Mouse (Mus musculus) cerebellum, adult 8-10 months (tissue): Measurements from ENCODE around the gene Rnf31.

Source experiments
- DNase-seq: peaks from one replicate; pipeline ENCODE4 v3.0.0; 2022

Rnf31 gene

DNA sequence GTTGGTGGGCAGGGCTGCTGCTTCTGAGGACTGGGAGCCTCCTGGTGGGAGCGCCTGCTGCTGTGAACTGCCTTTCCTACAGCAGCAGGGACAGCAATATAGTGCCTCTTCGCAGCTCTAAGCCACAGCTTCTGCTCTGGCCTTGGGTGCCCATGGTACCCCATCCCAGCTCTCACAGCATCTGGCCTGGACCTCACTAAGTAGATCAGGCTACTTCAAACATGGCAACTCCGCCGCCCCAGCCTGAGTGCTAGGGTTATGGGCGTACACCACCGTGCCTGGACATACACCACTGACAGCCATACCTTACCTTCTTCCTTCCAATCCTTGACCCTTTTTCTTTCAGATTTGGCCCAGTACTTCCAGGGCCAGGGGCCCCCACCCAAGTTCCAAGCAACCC is 16.8 kb downstream of the Rnf31 start:
- DNase-seq: no peak

DNA sequence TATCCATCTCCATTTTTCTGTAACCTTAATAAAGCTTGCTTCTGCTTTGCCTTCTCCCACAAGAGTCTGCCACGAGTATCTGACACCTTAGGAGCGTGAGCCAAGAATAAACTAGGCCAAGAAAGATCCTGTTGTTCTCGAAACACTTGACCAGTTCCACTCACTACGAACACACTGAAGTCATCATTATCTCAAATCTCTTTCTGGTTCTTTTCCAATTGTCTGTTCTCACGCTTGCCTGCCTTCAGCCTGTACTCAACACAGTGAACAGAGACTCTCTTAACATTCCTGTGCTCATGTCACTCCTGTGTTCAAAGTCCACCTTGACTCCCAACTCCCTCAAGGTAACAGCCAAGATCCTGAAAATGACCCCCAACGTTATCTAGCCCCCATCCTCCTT is 21.8 kb downstream of the Rnf31 start:
- no peak for DNase-seq

DNA sequence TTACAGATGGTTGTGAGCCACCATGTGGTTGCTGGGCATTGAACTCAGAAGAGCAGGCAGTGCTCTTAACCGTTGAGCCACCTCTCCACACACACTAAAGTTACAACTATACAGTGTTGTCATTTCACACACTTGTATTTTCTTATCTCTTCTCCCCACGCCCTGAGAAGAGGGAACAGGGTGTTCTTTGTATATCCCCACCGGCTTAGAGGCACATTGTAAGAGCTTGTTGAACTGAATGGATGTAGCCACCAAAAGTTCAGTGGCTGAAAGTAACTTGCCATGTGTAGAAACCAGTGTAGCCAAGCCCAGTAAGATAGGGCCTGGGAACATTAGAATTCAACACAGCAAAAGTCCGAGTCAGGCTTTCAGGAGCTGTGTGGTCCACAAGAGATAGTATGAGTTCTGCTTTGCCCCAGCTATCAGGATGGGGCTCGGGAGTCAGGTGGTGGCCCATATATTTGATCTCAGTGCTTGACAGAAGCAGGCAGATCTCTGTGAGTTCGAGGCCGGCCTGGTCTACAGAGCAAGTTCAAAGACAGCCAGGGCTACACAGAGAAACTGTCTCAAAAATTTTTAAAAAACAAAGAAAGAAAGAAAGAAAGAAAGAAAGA is 23.2 kb downstream of the Rnf31 start:
- DNase-seq: no peak

DNA sequence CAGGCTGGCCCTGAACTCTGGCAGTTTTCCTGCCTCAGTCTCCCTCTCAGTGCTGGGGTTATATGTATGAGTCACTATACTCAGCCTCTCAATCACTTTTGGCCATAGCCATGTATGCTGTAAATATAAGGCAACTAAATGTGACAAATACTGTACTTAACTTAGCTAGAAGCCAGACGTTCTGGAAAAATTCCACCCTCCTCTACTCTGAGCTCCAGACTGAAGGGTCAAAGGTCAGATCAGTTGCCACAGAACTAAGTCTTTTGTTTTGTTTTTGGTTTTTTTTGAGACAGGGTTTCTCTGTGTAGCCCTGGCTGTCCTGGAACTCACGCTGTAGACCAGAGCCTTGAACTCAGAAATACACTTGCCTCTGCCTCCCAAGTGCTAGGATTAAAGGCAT is 24.4 kb downstream of the Rnf31 start:
- DNase-seq: no peak

DNA sequence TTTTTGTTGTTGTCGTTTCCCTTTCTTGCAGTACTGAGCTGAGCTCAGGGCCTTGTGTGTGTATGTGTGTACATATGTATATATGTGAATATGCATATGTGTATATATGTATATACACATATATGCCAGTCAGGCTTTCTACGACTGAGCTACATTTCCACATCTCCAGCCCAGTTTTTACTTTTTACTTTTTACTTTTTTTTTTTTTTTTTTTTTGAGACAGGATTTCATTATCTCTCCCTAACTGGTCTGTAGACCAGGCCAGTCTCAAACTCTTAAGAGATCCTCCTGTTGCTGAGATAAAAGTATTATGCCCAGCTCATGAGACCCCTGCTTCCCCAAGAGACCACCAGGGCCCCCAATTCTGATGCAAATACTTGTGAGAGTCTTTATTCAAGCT is 25.3 kb downstream of the Rnf31 start:
- no peak for DNase-seq

DNA sequence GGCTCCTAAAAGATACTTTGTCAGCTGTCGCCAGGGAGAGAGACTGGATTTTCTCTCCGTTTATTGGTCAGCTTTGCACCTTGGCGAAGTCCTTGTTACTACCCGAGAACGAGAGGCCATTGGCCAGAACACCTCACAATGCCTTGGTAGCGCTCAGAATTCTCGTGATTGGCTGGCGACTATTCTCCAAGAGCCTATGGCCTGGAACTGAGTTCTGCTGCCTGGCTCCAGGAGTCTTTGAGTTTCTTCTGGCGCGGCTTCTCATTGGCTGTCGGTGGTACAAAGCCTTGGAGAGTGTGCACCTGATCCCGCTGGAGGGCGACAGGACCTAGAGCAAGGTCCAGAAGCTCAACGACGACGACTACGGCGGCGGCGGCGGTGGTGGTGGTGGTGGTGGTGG is 26.3 kb downstream of the Rnf31 start, which contains the start of gene Rec8:
TSS of gene Rec8 (plus strand) at position 216 of the 400 bp plus-strand sequence.
- peak; percentile 57 for DNase-seq

DNA sequence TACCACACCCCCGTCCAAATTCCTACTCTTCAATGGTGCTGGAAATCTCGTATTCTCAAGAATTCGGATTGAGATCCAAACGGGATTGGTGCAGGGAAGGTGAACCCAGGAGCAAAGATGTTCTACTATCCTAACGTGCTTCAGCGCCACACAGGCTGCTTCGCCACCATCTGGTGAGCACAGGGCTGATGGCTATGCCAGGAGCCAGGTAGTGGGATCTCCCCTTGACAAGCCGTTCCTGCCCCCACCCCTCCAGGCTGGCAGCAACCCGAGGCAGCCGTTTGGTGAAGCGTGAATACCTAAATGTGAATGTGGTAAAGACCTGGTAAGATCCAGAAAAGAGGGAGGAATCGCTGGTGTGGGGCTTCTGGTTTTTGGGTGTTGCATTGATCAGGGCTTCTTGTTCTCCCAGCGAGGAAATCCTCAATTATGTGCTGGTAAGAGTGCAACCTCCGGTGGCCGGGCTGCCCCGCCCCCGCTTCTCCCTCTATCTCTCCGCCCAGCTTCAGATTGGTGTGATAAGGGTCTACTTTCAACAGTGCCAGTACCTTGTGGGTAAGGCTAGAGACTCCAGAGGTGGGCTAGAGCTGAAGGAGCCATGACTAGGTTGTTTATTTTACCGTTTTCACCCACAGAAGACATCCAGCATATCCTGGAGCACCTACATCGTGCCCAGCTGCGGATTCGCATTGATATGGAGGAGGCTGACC is 27.1 kb downstream of the Rnf31 start:
- DNase-seq: no peak

DNA sequence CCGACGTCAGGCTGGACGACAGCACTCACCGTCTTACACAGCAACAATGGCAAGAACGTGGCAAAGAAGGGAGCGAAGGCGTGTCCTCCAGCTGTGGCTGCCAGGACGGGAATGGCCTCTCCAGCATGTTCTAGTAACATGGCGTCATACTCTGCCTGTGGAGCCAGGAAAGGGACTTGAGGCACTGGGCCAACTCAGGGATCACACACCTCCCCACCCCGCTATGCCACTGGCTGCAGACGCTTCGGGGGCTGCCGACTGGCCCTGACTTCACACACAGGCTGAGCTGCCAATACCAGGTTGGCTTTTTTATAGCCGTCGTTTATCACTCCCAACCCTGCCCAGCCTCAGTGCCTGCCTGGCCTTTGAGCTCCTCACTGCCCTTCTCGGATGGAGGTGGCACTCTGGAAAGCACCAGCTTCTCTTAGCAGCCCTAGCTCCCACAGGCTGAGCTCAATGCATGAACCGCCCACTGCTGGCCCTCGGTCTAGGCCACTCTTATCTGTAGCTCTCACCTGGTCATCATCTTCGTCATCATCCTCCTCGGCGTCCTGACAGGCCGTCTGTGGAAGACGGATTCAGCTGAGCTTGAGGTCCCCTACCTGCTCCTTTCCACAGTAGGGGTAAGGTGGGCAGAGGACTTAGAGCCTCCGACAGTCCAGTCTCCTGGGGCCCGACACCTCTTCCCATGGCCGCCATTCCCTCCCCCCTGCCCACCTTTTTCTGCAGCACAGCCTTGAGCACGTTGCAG is 36.7 kb downstream of the Rnf31 start:
- DNase-seq: no peak

DNA sequence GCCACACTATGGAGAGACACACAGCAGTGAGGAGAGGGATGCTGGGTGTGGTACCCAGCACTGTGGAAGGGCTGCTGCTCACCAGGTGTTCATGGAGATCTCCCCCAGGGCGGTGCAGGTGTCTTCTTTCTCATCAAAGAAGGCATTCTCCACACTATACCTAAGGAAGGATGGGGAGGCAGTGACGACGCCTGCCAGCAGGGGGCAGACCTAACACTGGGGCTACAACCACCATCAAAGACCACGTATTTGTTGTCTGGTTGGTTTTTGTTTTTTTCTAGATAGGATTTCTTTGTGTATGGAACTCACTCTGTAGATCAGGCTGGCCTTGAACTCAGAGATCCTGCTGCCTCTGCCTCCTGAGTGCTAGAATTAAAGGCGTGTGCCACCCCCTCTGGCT is 37.8 kb downstream of the Rnf31 start:
- DNase-seq: no peak

DNA sequence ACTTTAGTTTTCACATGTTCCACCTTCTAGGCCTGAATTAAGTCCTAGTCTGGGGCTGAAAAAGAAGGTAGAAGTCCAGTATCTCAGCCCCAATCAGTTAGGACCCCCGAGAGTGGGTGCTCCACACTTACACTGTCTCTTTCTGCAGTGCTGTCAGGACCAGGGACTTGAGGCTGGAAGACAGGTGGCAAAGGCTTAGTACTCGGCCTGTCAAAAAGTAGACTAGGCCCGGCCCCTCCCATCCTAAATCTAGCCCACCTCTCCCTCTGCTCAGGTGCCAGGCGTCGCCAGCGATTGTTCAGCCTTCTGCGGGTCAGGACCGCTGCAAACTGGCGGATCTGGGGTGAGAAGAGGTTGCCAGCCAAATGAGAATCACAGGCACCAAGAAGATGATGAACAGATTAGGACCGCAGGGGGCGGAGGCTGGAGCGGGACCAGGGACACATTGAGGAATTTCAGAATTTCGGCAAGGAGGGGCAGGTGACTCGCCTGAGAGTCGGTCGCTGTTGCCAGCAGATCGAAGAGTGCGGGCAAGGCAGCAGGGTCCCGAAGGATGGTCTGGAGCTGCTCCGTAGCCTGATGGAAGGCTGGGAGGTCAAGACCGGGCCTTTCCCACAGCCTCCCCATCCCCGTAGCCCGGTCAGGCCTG is 43.5 kb downstream of the Rnf31 start:
- peak; percentile 60 for DNase-seq

DNA sequence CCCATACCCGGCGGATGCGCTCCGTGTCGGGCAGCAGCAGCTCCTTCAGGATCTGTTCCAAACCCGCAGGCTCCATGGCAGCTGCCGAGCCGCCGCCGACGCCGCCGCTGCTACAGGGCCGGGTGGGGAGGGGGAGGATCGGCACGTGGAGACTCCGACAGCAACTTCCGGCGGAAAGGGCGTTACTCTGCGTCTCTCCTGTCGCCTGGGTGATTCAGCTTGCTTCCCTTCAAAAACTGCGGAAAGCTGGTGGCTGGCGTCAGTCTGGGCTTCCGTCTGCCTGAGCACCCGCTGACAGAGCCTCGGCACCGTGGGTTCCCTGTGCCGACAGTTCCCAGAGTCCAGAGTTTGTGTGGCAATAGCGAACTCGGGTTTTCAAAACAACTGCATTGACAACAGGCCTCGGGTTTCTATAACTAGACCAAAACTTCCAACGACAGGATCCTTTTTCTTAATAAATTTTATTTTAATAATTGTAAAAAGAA is 44.1 kb downstream of the Rnf31 start, which contains the start of gene Ipo4:
TSS of gene Ipo4 (minus strand) at position 435 of the 485 bp plus-strand sequence.
- peak; percentile 73 for DNase-seq

DNA sequence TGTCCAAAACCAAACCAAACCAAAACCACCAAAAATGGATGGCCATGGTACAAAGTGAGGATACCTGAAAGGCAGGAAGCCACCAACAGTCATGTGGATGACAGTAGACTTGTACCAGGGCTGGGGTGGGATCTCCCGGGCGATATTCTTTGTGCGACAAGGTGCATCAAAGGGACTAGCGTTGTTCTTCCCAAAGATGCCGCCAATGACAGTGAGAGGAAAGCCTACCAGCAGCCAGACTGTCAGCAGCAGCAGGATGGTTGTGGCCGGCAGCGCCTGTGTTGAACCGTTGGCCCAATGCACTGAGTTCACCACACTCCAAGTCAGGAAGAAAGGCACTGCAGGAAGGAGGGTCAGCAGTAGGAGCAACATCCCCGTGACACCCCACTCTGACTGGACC is 46.3 kb downstream of the Rnf31 start, which contains the start of gene Gm49378:
TSS of gene Gm49378 (minus strand) at position 101 of the 400 bp plus-strand sequence.
- DNase-seq: no peak

DNA sequence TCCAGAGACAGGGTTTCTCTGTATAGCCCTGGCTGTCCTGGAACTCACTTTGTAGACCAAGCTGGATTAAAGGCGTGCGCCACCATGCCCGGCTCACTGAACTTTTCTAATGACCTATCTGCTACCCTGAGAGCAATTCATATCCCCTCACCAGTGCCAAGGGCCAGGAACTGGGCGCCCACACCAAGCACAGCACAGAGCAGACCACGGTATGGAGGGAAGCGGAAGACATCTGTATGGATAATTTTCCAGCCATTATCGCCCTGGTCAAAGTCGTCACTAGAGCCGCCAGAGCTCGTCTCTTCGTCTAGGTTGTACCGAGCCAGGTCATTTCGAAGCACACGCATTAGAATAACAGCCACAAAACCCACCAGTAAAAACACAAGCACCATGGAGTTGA is 49.3 kb downstream of the Rnf31 start:
- no peak for DNase-seq

DNA sequence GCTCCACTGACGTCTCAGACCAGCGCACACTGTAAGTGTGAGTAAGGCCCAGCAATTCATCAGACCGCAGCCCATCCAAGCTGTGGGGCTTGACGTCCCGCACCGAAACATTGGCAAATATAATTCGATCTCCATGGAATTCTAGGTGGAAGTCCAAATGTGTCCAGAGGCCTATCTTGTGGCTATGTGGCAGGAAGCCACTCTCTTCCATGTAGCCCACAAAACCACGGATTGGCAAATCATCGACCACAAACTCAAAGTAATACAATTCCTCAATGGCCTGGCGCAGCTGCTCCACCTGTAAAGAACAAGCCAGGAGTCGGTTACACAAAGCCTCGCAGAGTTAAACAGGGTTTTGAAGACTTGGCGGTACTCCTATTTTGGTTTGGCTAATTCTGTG is 49.8 kb downstream of the Rnf31 start:
- DNase-seq: no peak

DNA sequence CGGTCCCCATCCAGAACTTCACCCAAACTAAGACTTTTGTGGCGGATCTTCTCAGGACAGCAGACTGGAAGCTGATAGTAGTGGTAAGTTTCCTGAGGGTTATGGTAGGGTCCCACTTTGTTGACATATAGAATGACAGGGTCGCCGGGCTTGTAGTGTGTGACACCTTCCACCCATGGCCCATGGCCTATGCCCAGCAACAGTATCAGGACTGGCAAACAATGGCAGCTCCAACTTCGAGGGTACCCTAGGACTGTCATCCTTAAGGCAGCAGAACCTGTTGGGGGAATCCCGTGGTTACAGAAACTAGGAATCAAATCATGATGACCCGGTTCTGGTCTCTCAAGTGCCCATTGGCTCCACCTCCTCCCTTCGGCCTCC is 51.2 kb downstream of the Rnf31 start:
- no peak for DNase-seq

DNA sequence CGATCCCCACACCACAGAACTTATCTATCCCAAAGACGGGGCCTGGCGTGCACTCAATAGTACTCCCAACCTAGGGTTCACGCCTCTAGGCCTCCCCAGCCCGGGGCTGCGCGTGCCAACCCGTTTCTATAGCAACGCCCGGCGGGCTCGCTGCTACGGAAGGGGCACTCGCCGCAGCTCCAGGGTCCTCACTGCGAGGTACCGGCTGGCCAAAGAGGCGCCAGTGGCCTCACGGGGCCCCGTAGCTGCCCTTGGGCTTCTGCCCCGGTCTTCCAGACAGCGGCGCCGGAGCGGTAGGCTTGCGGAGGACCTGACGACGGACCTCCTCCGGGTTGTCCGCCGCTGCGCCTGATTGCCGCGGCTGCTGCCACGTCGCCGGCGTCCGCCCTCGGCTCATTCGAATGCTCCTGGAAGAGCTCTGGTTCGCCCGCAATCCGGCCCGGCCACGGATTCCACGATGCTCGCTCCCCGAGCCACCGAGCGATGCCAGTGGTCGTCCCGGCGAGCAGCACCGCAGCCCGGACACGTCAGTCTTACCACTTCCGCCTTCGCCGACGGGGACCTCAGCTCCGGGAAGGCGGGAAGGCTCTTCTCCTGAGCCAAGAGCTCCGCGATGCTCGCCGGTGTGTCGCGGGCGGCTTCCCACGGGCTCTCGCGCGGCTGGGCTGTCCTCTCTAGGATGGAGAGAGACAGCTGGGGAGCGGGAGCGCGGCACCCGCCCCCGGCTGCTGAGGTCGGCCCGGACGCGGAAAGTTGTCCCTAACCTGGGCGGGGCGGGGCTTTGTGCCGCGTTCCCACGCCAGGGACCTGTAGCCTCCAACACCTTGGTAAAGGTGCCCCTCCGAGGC is 51.8 kb downstream of the Rnf31 start, which contains the start of gene Tm9sf1:
TSS of gene Tm9sf1 (minus strand) at position 747 of the 848 bp plus-strand sequence.
- DNase-seq: peak; percentile 88

DNA sequence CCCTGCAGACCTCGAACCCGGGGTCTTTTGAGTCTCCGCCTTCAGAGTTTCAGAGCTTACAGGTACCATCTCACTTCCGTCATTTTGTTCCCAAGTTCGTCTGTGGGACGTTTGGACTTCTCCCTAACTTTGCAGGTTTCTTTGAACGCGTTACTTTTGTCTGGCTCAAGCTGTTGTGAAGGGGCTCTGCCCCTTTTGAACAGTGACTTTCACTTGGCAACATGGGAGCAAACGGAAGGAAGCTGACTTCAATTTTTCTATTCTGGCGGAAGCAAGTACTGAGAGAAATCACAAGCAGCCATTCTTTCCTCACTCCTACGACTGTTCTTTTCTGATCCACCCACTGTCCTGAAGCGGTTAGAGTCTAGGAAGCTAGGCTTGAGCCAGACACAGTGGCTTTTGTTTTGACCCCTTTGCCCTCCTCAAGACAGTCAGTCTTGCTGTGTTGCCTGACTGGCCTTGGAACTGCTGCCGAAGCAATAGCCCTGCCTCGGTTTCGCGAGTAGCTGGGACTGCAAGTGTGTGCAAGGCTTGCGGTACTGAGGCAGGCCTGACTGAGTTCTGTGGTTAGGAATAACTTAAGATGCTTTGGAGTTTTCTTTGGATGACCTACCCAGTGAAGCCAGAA is 52.9 kb downstream of the Rnf31 start:
- DNase-seq: no peak

DNA sequence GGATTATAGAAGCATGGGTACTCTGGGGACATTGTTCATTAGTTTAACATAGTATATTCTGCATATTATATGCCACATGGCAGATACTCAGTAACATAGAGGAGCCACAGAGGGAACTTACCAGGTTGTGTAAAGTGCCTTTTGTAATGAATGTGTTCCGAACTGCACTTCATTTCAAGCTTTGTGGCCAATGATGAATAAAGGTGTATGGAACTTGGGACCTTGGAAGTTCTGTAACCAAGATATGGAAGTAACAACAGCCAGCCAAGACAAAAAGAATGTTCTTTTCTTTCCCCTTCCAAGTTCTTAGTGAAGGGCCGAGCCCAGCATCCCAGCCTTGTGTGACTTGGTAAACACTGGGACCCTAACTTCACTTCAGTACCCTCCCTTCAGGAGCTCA is 58.4 kb downstream of the Rnf31 start, which contains the start of gene Tssk4:
TSS of gene Tssk4 (plus strand) at position 301 of the 400 bp plus-strand sequence.
- DNase-seq: no peak

DNA sequence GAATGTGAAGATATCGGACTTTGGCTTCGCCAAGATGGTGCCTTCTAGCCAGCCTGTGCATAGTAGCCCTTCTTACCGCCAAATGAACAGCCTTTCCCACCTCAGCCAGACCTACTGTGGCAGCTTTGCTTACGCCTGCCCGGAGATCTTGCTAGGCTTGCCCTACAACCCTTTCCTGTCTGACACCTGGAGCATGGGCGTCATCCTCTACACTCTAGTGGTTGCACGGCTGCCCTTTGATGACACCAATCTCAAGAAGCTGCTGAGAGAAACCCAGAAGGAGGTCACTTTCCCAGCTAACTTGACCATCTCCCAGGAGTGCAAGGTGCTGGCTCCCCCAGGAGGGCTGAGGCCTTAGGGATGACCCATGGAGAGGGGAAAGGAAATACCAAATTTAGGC is 60.0 kb downstream of the Rnf31 start:
- no peak for DNase-seq
